Mouse (Mus musculus): ENCODE data around the gene Pld1.

DNA sequence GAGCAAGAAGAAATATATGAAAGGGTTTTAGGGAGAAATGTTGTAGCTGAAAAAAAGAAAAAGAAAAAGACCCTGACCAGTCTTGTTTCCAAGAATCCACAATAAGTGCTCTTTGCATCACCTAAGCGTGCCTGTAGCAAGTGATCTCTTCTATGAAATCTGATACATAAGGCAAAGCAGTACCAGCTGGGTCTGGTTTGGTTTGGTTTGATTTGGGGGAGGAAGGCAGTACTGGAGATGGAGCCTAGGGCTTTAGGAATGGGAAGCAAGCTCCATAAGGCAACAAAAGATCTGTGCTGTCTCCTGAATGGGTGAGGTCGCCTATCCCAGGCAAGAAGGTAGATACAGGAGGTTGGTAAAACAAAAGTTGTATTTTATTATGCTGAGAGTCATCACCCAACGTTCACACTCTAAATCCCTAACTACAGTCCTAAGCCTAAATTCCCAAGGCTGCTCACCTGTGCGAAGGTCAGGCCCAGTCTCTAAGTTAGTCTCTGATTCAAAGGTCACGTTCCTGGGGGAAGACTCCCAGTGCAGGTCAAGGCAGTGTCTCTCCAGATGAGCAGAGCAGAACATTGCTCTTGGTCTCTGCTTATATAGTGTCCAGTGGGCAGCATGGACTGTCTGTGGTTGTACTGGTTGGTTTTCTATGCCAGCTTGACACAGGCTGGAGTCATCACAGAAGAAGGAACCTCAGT is 10.8 kb downstream of the Pld1 start:
- TF ChIP-seq CTCF (IDR thresholded peaks at IDR 0.05; ENCODE audit: low read depth) (no peak), EP300 (optimal IDR thresholded peaks at IDR 0.05) (no peak)
